Mouse (Mus musculus): Measurements from ENCODE around the gene Fgr.

Fgr gene

GRCm38 (mm10) chr4:133035446-133035845, 61.6 kb downstream of the Fgr start:
- no peak for DNase-seq (ENCODE audit: low spot score)

DNA sequence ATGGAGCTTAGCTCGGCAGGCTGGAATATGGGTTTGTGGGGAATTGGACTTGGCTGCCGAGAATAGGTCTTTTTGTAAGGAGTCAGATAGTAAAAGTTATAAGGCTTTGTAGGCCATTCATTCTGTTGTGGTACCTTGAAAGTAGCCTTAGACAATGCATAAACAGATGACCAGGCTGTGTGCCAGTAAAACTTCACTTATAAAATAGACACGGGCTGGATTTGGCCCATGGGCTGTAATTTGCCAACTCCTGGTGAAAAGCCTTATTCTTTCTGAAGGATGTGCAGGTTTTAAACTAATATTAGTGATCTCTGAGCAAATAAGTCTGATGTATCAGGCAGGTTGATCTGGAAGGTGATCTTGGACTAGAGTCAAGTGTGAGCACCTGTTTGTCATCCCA, 62.1 kb downstream of the Fgr start:
- no peak for DNase-seq (ENCODE audit: low spot score)

- no peak for DNase-seq (ENCODE audit: low spot score)
Measured at GRCm38 (mm10) chr4:133037293-133037692, 63.4 kb downstream of the Fgr start.

DNA sequence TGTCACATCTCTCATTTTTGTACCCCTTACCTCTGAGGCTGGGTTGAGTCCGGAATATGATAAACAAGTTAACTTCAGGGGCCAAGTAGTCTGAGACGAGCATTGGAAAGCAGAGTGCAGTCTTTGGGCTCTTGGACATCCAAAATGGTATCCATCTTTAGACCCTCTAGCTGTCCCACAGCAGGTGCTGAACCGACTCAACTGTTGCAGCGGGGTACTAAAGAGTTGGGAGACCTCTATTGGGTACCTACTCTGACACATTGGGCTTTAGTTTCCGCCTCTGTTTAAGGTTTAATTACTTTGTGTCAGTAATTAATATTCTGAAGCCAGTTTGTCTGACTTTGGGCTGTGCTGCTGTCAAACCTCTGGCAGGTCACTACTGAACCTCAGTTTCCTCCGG, 63.9 kb downstream of the Fgr start:
- DNase-seq (ENCODE audit: low spot score): no peak

DNA sequence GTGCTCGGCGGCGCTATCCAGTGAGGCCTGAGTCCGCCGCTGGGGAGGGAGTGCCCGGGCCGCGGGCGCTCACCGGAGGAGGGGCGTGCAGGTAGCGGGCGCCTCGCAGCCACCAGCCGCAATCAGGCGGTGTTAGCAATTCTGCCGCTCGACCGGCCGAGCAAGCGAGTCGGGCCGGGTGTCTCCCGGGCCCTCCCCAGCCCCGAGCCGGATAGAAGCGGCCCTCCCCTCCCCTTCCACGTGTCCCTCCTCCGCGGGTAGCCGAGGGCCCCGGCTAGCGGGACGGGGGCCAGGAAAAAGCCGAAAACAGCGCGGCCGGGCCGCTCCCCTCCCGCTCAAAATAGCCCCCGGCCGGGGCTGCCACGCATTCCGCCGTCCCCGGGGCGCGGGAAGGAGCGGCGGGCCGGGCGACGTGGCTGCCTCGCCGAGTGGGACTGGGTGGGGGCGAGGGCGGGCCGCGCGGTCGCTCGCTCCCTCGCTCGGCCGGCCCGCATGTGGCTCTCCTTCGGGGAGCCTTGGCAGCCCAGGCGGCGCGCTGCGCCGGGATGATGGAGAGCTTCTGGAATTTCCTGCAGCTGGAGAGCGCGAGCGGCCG, 64.7 kb downstream of the Fgr start:
- DNase-seq (ENCODE audit: low spot score): no peak

DNA sequence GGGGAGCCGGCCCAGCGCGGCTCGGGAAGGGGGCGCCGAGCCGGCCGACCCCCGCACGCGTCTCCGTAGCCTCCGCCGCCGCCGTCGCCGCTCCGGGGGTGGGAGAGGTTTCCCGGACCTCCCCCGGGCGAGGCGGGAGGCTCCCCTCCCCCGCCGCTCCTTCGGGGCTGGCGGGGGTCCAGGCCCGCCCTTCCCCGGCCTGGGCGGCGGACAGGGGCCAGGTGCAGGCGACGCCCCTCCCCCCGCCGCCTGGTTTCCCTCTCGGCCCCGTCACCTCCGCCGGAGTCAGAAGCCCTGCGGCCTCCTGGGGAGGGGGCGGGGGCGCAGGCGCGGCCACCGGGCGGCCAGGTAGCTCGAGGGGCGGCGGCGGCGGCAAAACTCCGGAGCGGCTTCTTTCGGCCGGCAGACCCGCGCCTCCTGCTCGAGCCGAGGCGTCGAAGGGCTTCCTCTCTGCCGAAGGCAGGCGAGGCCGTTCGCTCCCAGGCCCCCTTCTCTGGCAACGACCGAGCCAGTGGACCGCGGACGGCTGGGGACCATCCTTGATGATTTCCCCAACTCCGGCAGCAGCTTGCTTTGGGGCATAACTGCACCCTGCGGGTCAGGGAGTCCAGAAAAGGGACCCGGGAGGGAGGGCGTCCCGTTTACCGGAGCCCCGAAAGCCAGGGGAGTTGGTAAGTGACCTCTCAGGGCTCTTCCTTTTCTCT, 65.4 kb downstream of the Fgr start:
- no peak for DNase-seq (ENCODE audit: low spot score)

- DNase-seq (ENCODE audit: low spot score): no peak
Measured at GRCm38 (mm10) chr4:133039832-133040231, 65.9 kb downstream of the Fgr start.

DNA sequence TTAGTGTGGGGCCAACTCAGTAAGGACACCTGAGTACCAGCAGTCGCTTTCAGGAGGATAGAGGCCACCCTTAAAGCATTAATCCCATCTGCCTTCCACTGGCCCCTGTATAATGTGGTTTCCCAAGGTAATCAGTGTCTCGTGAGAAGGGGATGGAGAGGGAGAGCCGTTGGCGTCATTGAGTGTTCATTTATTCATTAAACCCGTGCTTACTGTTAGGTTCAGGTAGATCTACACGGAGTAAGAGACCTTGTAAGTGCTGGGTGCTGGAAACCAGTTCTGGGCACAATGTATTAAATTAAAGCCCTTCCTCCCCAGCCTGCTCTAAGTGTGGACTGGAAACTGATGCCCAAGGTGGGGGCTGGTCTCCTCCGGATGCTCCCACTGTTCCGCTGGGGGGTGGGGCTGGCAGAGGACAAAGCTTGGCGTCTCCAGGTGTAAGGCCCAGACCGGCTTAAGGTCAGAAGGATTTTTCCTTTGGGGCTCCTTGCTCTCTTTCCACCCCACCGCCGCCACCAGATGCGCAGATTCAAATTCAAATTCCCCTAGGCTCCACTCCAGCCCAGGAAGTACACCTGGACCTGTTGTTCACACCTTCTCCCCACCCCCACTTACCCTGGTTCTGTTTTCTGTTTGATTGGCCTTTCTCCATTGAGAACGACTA, 66.5 kb downstream of the Fgr start:
- DNase-seq (ENCODE audit: low spot score): no peak

DNA sequence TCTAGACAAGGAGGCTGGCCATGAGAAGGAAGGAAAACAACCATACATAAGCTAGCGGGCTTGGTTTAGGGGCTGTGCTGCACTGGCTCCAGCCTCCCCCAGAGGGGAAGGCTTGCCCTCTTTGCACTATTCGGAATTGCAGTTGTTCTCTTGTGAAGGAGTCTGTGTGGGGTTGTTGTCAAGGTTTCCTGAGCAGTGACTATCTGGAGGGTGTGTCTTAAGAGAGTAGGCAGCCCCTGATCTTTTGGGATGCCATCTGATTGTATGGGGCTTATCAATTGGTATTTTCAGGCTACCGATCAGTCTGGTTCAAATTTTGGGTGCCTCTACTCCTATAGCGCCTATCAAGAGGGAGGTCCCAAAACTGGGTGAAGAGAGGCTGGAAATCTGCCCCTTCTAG, 68.3 kb downstream of the Fgr start:
- DNase-seq (ENCODE audit: low spot score): no peak

- DNase-seq (ENCODE audit: low spot score): no peak
Measured at GRCm38 (mm10) chr4:133042651-133043635, 69.0 kb downstream of the Fgr start.

- DNase-seq (ENCODE audit: low spot score): no peak
Measured at GRCm38 (mm10) chr4:133043798-133044646, 70.1 kb downstream of the Fgr start.

DNA sequence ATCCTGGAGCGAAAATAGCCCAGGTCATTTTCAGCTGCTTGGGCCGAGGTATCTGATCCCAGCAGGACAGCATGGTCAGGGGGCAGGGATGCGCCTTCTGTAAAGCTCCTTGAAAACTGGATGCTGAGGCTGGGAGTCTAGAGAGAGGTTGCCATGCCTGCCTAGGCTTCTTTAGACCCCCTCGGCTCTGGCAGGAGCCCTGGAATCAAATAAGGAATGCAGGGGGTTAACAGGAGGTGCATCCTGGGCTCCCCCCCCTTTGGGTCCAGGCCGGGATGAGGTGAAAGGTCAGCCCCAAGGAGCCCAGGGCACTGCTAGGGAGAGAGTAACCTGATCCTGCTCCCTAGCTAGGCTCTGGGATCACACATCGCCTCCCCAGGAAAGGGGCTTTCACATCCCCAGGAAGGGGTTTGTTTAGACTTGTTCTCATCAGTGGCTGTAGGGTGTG, 70.8 kb downstream of the Fgr start:
- DNase-seq (ENCODE audit: low spot score): no peak

- no peak for DNase-seq (ENCODE audit: low spot score)
Measured at GRCm38 (mm10) chr4:133045771-133046474, 72.0 kb downstream of the Fgr start.

DNA sequence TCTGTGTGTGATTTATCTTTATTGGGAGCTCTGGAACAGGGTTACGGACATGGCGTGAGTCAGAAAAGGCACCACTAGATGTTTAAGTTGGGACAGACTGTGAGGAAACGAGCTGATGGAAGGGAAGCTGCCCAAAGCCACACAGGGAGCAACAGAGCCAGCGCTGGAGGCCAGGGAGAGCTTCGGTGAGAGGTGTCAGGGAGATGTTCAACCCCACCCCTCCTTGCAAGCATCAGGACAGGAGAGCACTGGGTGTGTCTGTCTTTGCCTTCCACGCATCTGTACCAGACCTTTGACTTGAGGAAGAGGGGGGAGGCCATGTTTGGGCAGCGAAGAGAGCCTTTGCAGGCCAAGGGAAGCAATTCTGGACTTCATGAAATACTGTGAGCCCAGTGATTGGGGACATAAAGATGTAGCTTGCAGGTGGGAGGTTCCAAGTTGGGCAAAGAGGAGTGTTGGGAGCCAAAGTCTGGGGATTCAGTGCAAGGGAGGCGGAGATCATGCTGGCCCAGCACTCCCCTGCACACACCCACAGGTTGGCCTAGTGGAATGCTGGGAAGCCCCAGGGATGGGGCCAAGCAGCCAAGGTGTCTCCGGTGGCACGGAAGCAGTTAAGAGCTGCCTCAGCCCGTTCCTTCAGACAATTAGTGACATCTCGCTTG, 72.9 kb downstream of the Fgr start:
- DNase-seq (ENCODE audit: low spot score): no peak

DNA sequence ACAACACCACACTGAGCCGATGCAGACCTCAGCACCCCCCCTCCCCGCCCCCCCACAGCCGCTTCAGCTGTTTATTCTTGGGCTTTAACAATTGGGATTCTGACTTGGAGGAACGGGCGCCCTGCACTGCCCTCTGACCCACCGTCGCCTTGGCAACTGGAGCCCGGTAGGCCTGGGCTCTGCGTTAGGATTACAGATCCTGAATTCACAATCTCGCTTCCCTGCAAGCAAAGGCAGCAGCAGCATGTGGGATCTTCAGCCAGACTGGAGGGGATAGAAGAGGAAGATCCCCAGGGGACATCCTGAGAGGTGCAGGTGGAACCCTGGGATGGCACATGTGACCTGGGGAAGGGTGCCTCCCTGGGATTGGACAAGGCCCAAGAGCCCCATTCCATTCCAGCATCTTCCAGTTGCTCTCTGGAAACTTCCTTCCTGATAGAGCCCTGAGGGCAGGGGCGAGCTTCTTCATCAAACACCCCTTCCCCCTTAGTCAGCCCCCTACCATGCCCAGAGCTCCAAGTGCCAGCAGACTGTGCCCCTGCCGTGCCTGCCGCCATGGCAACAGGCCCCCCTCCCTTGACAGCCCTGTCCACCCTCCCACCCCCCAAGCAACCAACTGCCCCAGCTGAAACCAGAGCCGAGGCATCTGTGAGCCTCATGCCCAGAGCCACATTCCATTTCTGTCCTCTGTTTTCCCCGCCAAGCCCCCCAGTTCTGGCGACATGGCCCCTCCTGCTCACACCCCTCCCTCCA, 73.6 kb downstream of the Fgr start:
- no peak for DNase-seq (ENCODE audit: low spot score)

DNA sequence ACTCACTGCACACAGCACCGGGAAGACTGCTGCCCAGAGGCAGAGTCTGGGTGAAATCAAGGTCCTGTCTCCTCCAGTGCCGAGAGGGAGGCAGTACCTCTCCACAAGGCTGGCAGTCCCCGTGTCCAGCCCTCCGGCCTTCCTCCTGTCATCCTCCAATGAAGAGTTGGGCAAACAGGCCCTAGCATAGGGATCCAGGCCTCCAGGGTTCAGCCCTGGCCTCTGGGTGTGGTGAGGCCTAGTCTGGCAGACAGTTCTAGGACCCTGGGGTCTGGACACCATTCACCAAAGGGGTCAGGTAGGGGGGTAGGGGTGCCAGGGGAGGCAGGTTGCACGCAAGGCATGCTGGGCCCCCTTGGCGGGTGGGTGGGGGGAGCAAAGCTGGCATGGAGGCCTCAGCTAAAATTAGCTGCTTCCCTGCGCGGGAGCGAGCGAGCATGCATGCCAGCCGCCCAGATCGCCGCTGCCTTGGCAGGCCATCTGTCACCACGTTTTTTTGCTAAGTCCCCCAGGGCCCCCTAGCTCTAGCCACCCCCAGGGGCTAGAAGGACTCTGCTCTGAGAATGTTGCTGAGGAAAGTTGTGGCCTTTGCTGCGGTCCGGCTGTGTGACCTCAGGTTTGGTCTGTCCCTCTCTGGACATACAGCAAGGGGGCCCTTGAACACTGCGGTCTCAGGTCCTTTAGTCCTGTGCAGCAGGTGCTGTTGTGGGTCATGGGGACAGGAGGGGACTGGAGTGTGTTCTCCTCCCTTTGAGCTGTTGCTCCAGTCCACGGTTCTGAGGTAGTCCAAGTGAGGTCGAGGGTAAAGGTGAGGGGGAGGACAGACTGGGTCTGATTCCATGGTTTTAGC, 75.4 kb downstream of the Fgr start:
- DNase-seq (ENCODE audit: low spot score): no peak

- DNase-seq (ENCODE audit: low spot score): no peak
Measured at GRCm38 (mm10) chr4:133050196-133050836, 76.4 kb downstream of the Fgr start.
